Mouse (Mus musculus): ENCODE results near the gene Gpc6. TPM values are rescaled to one million over a fixed set of nuclear protein-coding genes. Genes with fewer than 3 reads are reported as not detected.
A peak's percentile ranks its signal among the peaks of the same experiment; 100 is the strongest.

Gene Gpc6
- polyA plus RNA-seq, 1 experiment from 2014 or later, result 4.4 TPM

- H3K4me2 ChIP-seq (ENCODE audit: low read depth, low read length), result no peak overlapping the region
- H3K27ac ChIP-seq (ENCODE audit: low read length), result no peak overlapping the region
- no peaks in the 10 kb centered on the region for H3K4me1 ChIP-seq (ENCODE audit: control insufficient read depth, low read depth, low read length)
- no peak overlapping the region for H3K9ac ChIP-seq (ENCODE audit: low read depth, low read length)
- WGBS (ENCODE audit: insufficient replicate concordance), result 79% methylated on average over 4 of the region's 4 CpGs
- no peaks in the 10 kb centered on the region for H3K36me3 ChIP-seq (ENCODE audit: control insufficient read depth, insufficient read depth)
- no peaks in the 10 kb centered on the region for H3K27me3 ChIP-seq (ENCODE audit: control insufficient read depth, insufficient read depth, low read depth, low read length)
- no peak for ATAC-seq (ENCODE audit: low read depth)
- H3K4me3 ChIP-seq (ENCODE audit: low read depth, low read length), result no peak overlapping the region
- H3K9me3 ChIP-seq (replicated peaks; ENCODE audit: control insufficient read depth, low read length), result no peaks in the 10 kb centered on the region
These were observed 16.7 kb downstream of the Gpc6 start for GRCm38 (mm10) chr14:116941772-116942171.

GRCm38 (mm10) chr14:116943751-116944150 lies 18.6 kb downstream of the Gpc6 start:
- no peak overlapping the region for H3K4me2 ChIP-seq (ENCODE audit: low read depth, low read length)
- WGBS (ENCODE audit: insufficient replicate concordance), result 72% methylated on average over 7 of the region's 7 CpGs

GRCm38 (mm10) chr14:116945975-116946374 lies 20.9 kb downstream of the Gpc6 start:
- ATAC-seq (ENCODE audit: low read depth), result peak; percentile 74
- Histone ChIP-seq H3K27me3 (ENCODE audit: control insufficient read depth, insufficient read depth, low read depth, low read length) (no peaks in the 10 kb centered on the region), H3K9me3 (replicated peaks; ENCODE audit: control insufficient read depth, low read length) (no peaks in the 10 kb centered on the region), H3K4me3 (ENCODE audit: low read depth, low read length) (no peak overlapping the region), H3K4me1 (ENCODE audit: control insufficient read depth, low read depth, low read length) (no peaks in the 10 kb centered on the region), H3K4me2 (ENCODE audit: low read depth, low read length) (peak overlapping the region; percentile 15; the same call in 1 of the 2 replicates), H3K27ac (ENCODE audit: low read length) (no peak overlapping the region; the same call in 1 of the 2 replicates), H3K9ac (ENCODE audit: low read depth, low read length) (no peak overlapping the region), H3K36me3 (ENCODE audit: control insufficient read depth, insufficient read depth) (no peaks in the 10 kb centered on the region)
- 49% methylated on average over 6 of the region's 6 CpGs for WGBS (ENCODE audit: insufficient replicate concordance)

More at GRCm38 (mm10) chr14:116943751-116944150, 18.6 kb downstream of the Gpc6 start:
- ATAC-seq (ENCODE audit: low read depth), result no peak
- Histone ChIP-seq H3K9ac (ENCODE audit: low read depth, low read length) (no peak overlapping the region), H3K36me3 (ENCODE audit: control insufficient read depth, insufficient read depth) (no peaks in the 10 kb centered on the region), H3K4me3 (ENCODE audit: low read depth, low read length) (no peak overlapping the region), H3K9me3 (replicated peaks; ENCODE audit: control insufficient read depth, low read length) (no peaks in the 10 kb centered on the region), H3K4me1 (ENCODE audit: control insufficient read depth, low read depth, low read length) (no peaks in the 10 kb centered on the region), H3K27me3 (ENCODE audit: control insufficient read depth, insufficient read depth, low read depth, low read length) (no peaks in the 10 kb centered on the region), H3K27ac (ENCODE audit: low read length) (no peak overlapping the region)

GRCm38 (mm10) chr14:116947461-116947860 lies 22.3 kb downstream of the Gpc6 start:
- H3K4me2 ChIP-seq (ENCODE audit: low read depth, low read length), result no peak overlapping the region
- H3K4me1 ChIP-seq (ENCODE audit: control insufficient read depth, low read depth, low read length), result no peaks in the 10 kb centered on the region
- no peak overlapping the region for H3K4me3 ChIP-seq (ENCODE audit: low read depth, low read length)
- H3K36me3 ChIP-seq (ENCODE audit: control insufficient read depth, insufficient read depth), result no peaks in the 10 kb centered on the region
- WGBS (ENCODE audit: insufficient replicate concordance), result 66% methylated on average over 6 of the region's 6 CpGs
- H3K9me3 ChIP-seq (replicated peaks; ENCODE audit: control insufficient read depth, low read length), result no peaks in the 10 kb centered on the region
- no peaks in the 10 kb centered on the region for H3K27me3 ChIP-seq (ENCODE audit: control insufficient read depth, insufficient read depth, low read depth, low read length)
- H3K9ac ChIP-seq (ENCODE audit: low read depth, low read length), result no peak overlapping the region
- no peak overlapping the region for H3K27ac ChIP-seq (ENCODE audit: low read length)
- ATAC-seq (ENCODE audit: low read depth), result no peak

- Histone ChIP-seq H3K9ac (ENCODE audit: low read depth, low read length) (no peak overlapping the region), H3K9me3 (replicated peaks; ENCODE audit: control insufficient read depth, low read length) (no peaks in the 10 kb centered on the region), H3K4me3 (ENCODE audit: low read depth, low read length) (no peak overlapping the region), H3K36me3 (ENCODE audit: control insufficient read depth, insufficient read depth) (no peaks in the 10 kb centered on the region), H3K4me2 (ENCODE audit: low read depth, low read length) (no peak overlapping the region), H3K27me3 (ENCODE audit: control insufficient read depth, insufficient read depth, low read depth, low read length) (no peaks in the 10 kb centered on the region), H3K4me1 (ENCODE audit: control insufficient read depth, low read depth, low read length) (no peaks in the 10 kb centered on the region), H3K27ac (ENCODE audit: low read length) (no peak overlapping the region)
- ATAC-seq (ENCODE audit: low read depth), result 0 out of 2 replicates have a peak, but pooled peaks have one; percentile 13
- 44% methylated on average over 5 of the region's 5 CpGs for WGBS (ENCODE audit: insufficient replicate concordance)
These were observed 22.9 kb downstream of the Gpc6 start for GRCm38 (mm10) chr14:116947939-116948591.

GRCm38 (mm10) chr14:116957154-116957553 lies 32.0 kb downstream of the Gpc6 start:
- Histone ChIP-seq H3K27me3 (ENCODE audit: control insufficient read depth, insufficient read depth, low read depth, low read length) (no peaks in the 10 kb centered on the region), H3K36me3 (ENCODE audit: control insufficient read depth, insufficient read depth) (no peaks in the 10 kb centered on the region), H3K4me1 (ENCODE audit: control insufficient read depth, low read depth, low read length) (no peaks in the 10 kb centered on the region), H3K4me3 (ENCODE audit: low read depth, low read length) (no peak overlapping the region), H3K9me3 (replicated peaks; ENCODE audit: control insufficient read depth, low read length) (no peaks in the 10 kb centered on the region), H3K27ac (ENCODE audit: low read length) (no peak overlapping the region), H3K9ac (ENCODE audit: low read depth, low read length) (no peak overlapping the region), H3K4me2 (ENCODE audit: low read depth, low read length) (no peak overlapping the region)
- ATAC-seq (ENCODE audit: low read depth), result no peak

- no peak overlapping the region for H3K27ac ChIP-seq (ENCODE audit: low read length)
- no peak overlapping the region for H3K4me2 ChIP-seq (ENCODE audit: low read depth, low read length)
- no peaks in the 10 kb centered on the region for H3K27me3 ChIP-seq (ENCODE audit: control insufficient read depth, insufficient read depth, low read depth, low read length)
- no peak overlapping the region for H3K4me3 ChIP-seq (ENCODE audit: low read depth, low read length)
- H3K36me3 ChIP-seq (ENCODE audit: control insufficient read depth, insufficient read depth), result no peaks in the 10 kb centered on the region
- H3K4me1 ChIP-seq (ENCODE audit: control insufficient read depth, low read depth, low read length), result no peaks in the 10 kb centered on the region
- H3K9ac ChIP-seq (ENCODE audit: low read depth, low read length), result no peak overlapping the region
- WGBS (ENCODE audit: insufficient replicate concordance), result 62% methylated on average over 6 of the region's 6 CpGs
- no peaks in the 10 kb centered on the region for H3K9me3 ChIP-seq (replicated peaks; ENCODE audit: control insufficient read depth, low read length)
- ATAC-seq (ENCODE audit: low read depth), result no peak
These were observed 39.7 kb downstream of the Gpc6 start for GRCm38 (mm10) chr14:116964837-116965236.

- Histone ChIP-seq H3K36me3 (ENCODE audit: control insufficient read depth, insufficient read depth) (no peaks in the 10 kb centered on the region), H3K27ac (ENCODE audit: low read length) (no peak overlapping the region), H3K27me3 (ENCODE audit: control insufficient read depth, insufficient read depth, low read depth, low read length) (no peaks in the 10 kb centered on the region), H3K9me3 (replicated peaks; ENCODE audit: control insufficient read depth, low read length) (no peaks in the 10 kb centered on the region), H3K4me1 (ENCODE audit: control insufficient read depth, low read depth, low read length) (no peaks in the 10 kb centered on the region), H3K4me3 (ENCODE audit: low read depth, low read length) (no peak overlapping the region), H3K9ac (ENCODE audit: low read depth, low read length) (no peak overlapping the region), H3K4me2 (ENCODE audit: low read depth, low read length) (no peak overlapping the region)
- WGBS (ENCODE audit: insufficient replicate concordance), result 62% methylated on average over 3 of the region's 3 CpGs
- ATAC-seq (ENCODE audit: low read depth), result no peak
These were observed 49.6 kb downstream of the Gpc6 start for GRCm38 (mm10) chr14:116974708-116975107.

GRCm38 (mm10) chr14:116975224-116975623 lies 50.1 kb downstream of the Gpc6 start:
- H3K9me3 ChIP-seq (replicated peaks; ENCODE audit: control insufficient read depth, low read length), result no peaks in the 10 kb centered on the region
- H3K27ac ChIP-seq (ENCODE audit: low read length), result no peak overlapping the region
- H3K4me2 ChIP-seq (ENCODE audit: low read depth, low read length), result no peak overlapping the region
- no peaks in the 10 kb centered on the region for H3K27me3 ChIP-seq (ENCODE audit: control insufficient read depth, insufficient read depth, low read depth, low read length)
- 55% methylated on average over 4 of the region's 4 CpGs for WGBS (ENCODE audit: insufficient replicate concordance)
- no peak overlapping the region for H3K9ac ChIP-seq (ENCODE audit: low read depth, low read length)
- no peaks in the 10 kb centered on the region for H3K4me1 ChIP-seq (ENCODE audit: control insufficient read depth, low read depth, low read length)
- no peaks in the 10 kb centered on the region for H3K36me3 ChIP-seq (ENCODE audit: control insufficient read depth, insufficient read depth)
- no peak overlapping the region for H3K4me3 ChIP-seq (ENCODE audit: low read depth, low read length)
- no peak for ATAC-seq (ENCODE audit: low read depth)

Data from liver, embryonic 16.5 days (tissue).